In the genomic region with DNA sequence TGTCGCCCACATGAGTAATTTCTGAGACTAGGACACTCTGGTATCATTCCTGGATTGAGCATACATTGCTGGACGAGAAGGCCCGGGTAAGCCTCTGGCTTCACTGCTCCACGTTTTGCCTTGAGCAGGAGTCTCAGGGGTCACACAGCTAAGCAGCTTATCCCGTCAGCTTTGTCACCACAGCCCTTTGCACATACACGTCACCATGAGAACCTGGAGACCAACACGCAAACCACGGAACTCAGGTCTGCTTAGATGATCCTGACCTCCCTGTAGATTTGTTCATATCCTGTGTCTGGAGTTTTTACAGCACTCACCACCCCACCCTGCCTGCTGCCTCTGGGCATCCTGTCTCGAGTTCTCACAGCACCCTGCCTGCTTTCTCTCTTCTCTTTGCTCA, we compare ENCODE assay signal across 26 mouse cellular contexts. TPM values are rescaled to one million over a fixed set of nuclear protein-coding genes. Genes with fewer than 3 reads are reported as not detected.
A peak's percentile ranks its signal among the peaks of the same experiment; 100 is the strongest.
DNase-seq lines count a peak whose midpoint lies in the region; ATAC-seq lines count a peak whose summit lies in the region.
"Had no signal": no experiment of that assay in that cellular context is flagged by ENCODE, and none has a peak within 500 bp of the region (broad histone marks: within the 10 kb centered on the region; RNA-seq: fewer than 3 reads in every experiment).

No protein-coding gene starts in this region.

- 69% methylated on average over 9 of the region's 9 CpGs for WGBS in kidney, embryonic 14.5 days
- 68% methylated on average over 9 of the region's 9 CpGs for WGBS in kidney, embryonic 15.5 days
- 75% methylated on average over 8 of the region's 9 CpGs for WGBS in neural tube, embryonic 15.5 days

- no peaks in the 10 kb centered on the region for H3K27me3 ChIP-seq in kidney, embryonic 14.5 days (ENCODE audit: control insufficient read depth, insufficient read depth, low read length)
- no peaks in the 10 kb centered on the region for H3K27me3 ChIP-seq in kidney, embryonic 15.5 days
- H3K27me3 ChIP-seq in neural tube, embryonic 15.5 days (replicated peaks) = no peaks in the 10 kb centered on the region
- H3K27me3 ChIP-seq: heart, embryonic 13.5 days; hindbrain, embryonic 12.5 days; limb, embryonic 12.5 days; neural tube, embryonic 12.5 days; stomach, embryonic 15.5 days had no signal

- H3K9ac ChIP-seq in kidney, embryonic 14.5 days (ENCODE audit: low read depth, low read length) = no peak overlapping the region
- H3K9ac ChIP-seq in kidney, embryonic 15.5 days = no peak overlapping the region
- no peak overlapping the region for H3K9ac ChIP-seq in neural tube, embryonic 15.5 days (replicated peaks)
- H3K9ac ChIP-seq: heart, embryonic 13.5 days; hindbrain, embryonic 12.5 days; limb, embryonic 12.5 days; liver, postnatal 0 days; neural tube, embryonic 12.5 days; stomach, embryonic 15.5 days had no signal

- H3K4me2 ChIP-seq in kidney, embryonic 14.5 days (replicated peaks; ENCODE audit: low read depth, low read length) = no peak overlapping the region
- H3K4me2 ChIP-seq in kidney, embryonic 15.5 days = no peak overlapping the region
- no peak overlapping the region for H3K4me2 ChIP-seq in neural tube, embryonic 15.5 days
- H3K4me2 ChIP-seq: heart, embryonic 13.5 days; hindbrain, embryonic 12.5 days; limb, embryonic 12.5 days; liver, embryonic 11.5 days; neural tube, embryonic 12.5 days; stomach, embryonic 15.5 days had no signal

- H3K27ac ChIP-seq in kidney, embryonic 14.5 days (ENCODE audit: low read depth, low read length) = no peak overlapping the region
- no peak overlapping the region for H3K27ac ChIP-seq in kidney, embryonic 15.5 days
- H3K27ac ChIP-seq in neural tube, embryonic 15.5 days (replicated peaks) = no peak overlapping the region
- H3K27ac ChIP-seq: heart, embryonic 13.5 days; hindbrain, embryonic 12.5 days; limb, embryonic 12.5 days; macrophage; neural tube, embryonic 12.5 days; stomach, embryonic 15.5 days had no signal

- no peaks in the 10 kb centered on the region for H3K36me3 ChIP-seq in kidney, embryonic 14.5 days (ENCODE audit: control insufficient read depth, insufficient read depth, low read length)
- H3K36me3 ChIP-seq in kidney, embryonic 15.5 days = no peaks in the 10 kb centered on the region
- H3K36me3 ChIP-seq in neural tube, embryonic 15.5 days = no peaks in the 10 kb centered on the region
- H3K36me3 ChIP-seq: embryonic facial prominence, embryonic 10.5 days; heart, embryonic 13.5 days; hindbrain, embryonic 12.5 days; limb, embryonic 12.5 days; neural tube, embryonic 12.5 days; stomach, embryonic 15.5 days had no signal

- ATAC-seq in kidney, embryonic 14.5 days (ENCODE audit: low FRiP score, low TSS enrichment) = 0 out of 2 replicates have a peak, but pooled peaks have one; percentile 32
- ATAC-seq in kidney, embryonic 15.5 days (replicated peaks; ENCODE audit: low FRiP score) = no peak
- peak; percentile 10; the same call in 1 of the 2 replicates for ATAC-seq in common myeloid progenitor, adult 5-6 weeks (replicated peaks; ENCODE audit: low read depth, poor library complexity, severe bottlenecking)
- ATAC-seq in neural tube, embryonic 15.5 days (ENCODE audit: low FRiP score) = no peak
- ATAC-seq: liver, postnatal 0 days; lung, postnatal 0 days had no signal

- no peaks in the 10 kb centered on the region for H3K9me3 ChIP-seq in kidney, embryonic 14.5 days (ENCODE audit: control insufficient read depth, low read length)
- H3K9me3 ChIP-seq in kidney, embryonic 15.5 days (replicated peaks) = no peaks in the 10 kb centered on the region
- H3K9me3 ChIP-seq in neural tube, embryonic 15.5 days (replicated peaks) = no peaks in the 10 kb centered on the region
- H3K9me3 ChIP-seq: embryonic facial prominence, embryonic 10.5 days; heart, embryonic 13.5 days; hindbrain, embryonic 12.5 days; limb, embryonic 12.5 days; neural tube, embryonic 12.5 days; stomach, embryonic 15.5 days had no signal

- DNase-seq in CD4-positive helper T cell, adult 2 months (ENCODE audit: low read depth, low spot score) = peak; percentile 58
- DNase-seq in retina, embryonic 14.5 days (ENCODE audit: low spot score) = peak; percentile 18
- DNase-seq in adrenal gland, postnatal 10 days = no peak
- DNase-seq: adrenal gland, postnatal 36 days; cerebellum, adult 11 months; cerebellum, adult 9-11 months; kidney, adult 2 months; kidney, postnatal 14 days; liver, postnatal 0 days; thymus, adult 2 months had no signal

- no peak overlapping the region for H3K4me3 ChIP-seq in kidney, embryonic 14.5 days (ENCODE audit: low read length)
- no peak overlapping the region for H3K4me3 ChIP-seq in kidney, embryonic 15.5 days (replicated peaks)
- H3K4me3 ChIP-seq in neural tube, embryonic 15.5 days (replicated peaks) = no peak overlapping the region
- H3K4me3 ChIP-seq: embryonic facial prominence, embryonic 10.5 days; heart, embryonic 13.5 days; hindbrain, embryonic 12.5 days; limb, embryonic 12.5 days; neural tube, embryonic 12.5 days; stomach, embryonic 15.5 days had no signal

- no peaks in the 10 kb centered on the region for H3K4me1 ChIP-seq in kidney, embryonic 14.5 days (ENCODE audit: control insufficient read depth, insufficient read depth, low read length)
- peaks cover 12% of the 10 kb centered on the region for H3K4me1 ChIP-seq in kidney, embryonic 15.5 days
- no peaks in the 10 kb centered on the region for H3K4me1 ChIP-seq in neural tube, embryonic 15.5 days
- H3K4me1 ChIP-seq: hindbrain, embryonic 12.5 days; limb, embryonic 12.5 days; neural tube, embryonic 12.5 days; stomach, embryonic 15.5 days had no signal

RNA-seq across cellular contexts. Expression of gene Plac8, which starts 48.9 kb away (rescaled TPM):
- polyA plus RNA-seq in kidney, embryonic 14.5 days (2014; fragmentation: Nextera tagmentation; extraction: Ambion mirVana) = 105 and 140 TPM in 2 replicates
- polyA plus RNA-seq in kidney, embryonic 15.5 days (2015; fragmentation: Nextera tagmentation; extraction: Ambion mirVana) = 89.5 and 101 TPM in 2 replicates
- total RNA-seq in common myeloid progenitor, adult 5-6 weeks (2017) = 1,717 and 2,144 TPM in 2 replicates
- 10 to 100 TPM; 11.4 to 12.4 TPM for total RNA-seq in adrenal gland, postnatal 10 days (2021)
- 0.78 and 73.0 TPM in 2 replicates for polyA plus RNA-seq in neural tube, embryonic 15.5 days (2015; fragmentation: Nextera tagmentation; extraction: Ambion mirVana)
- total RNA-seq: layer of hippocampus, adult 18-20 months; layer of hippocampus, postnatal 25 days; left cerebral cortex, postnatal 14 days had no signal

RNA-seq across cellular contexts. Expression of gene Coq2, which starts 54.0 kb away (rescaled TPM):
- polyA plus RNA-seq in kidney, embryonic 14.5 days (2014; fragmentation: Nextera tagmentation; extraction: Ambion mirVana) = 62.0 and 76.4 TPM in 2 replicates
- 60.8 and 62.5 TPM in 2 replicates for polyA plus RNA-seq in kidney, embryonic 15.5 days (2015; fragmentation: Nextera tagmentation; extraction: Ambion mirVana)
- total RNA-seq in common myeloid progenitor, adult 5-6 weeks (2017) = 33.9 and 37.5 TPM in 2 replicates
- total RNA-seq in adrenal gland, postnatal 10 days (2021) = 10 to 100 TPM; 55.3 to 66.0 TPM
- polyA plus RNA-seq in neural tube, embryonic 15.5 days (2015; fragmentation: Nextera tagmentation; extraction: Ambion mirVana) = 52.7 and 56.9 TPM in 2 replicates

Comparison
In these comparisons a context has a peak if more than half of its experiments do, and no peak if none do; other contexts are left out.
1. ATAC-seq: peak in kidney, embryonic 14.5 days (single experiment) and common myeloid progenitor, adult 5-6 weeks (single experiment); none in kidney, embryonic 15.5 days (single experiment) and neural tube, embryonic 15.5 days (single experiment).